Mouse (Mus musculus) ES-Bruce4 (cell line): ENCODE measurements around the gene Nxph4.

Source experiments
- CTCF ChIP-seq: IDR thresholded peaks from one replicate; pipeline ENCODE4 v1.8.1; 2011; ENCODE audit warnings: low read depth, low read length
- EP300 ChIP-seq: IDR thresholded peaks from 2 replicates; pipeline ENCODE4 v1.6.1; 2011; ENCODE audit warnings: low read depth, low read length; ENCODE audit not compliant: insufficient read depth
- POLR2A ChIP-seq: IDR thresholded peaks from one replicate; pipeline ENCODE4 v1.8.1; 2011; ENCODE audit warnings: low read length; ENCODE audit not compliant: insufficient read depth

DNA sequence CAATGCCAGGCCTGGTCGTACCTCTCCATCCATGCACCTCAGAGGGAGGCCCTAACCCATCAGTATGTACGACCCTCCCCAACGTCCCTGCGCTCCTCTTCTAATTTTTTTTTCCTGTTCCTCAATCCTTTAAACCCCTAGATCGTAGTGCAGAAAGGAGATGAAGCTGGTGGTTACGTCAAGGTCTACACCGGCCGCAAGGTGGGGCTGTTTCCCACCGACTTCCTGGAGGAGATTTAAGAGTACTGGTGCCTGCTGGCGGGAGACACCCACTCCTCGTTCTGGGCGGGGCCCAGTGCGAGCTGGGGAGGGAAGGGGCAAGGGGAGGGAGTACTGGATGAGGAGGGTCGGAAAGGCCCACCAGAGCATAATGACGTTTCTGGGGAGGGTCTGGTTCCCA lies 26.1 kb downstream of the Nxph4 start:
- no peak for TF ChIP-seq POLR2A
- TF ChIP-seq CTCF = peak; percentile 88
- 0 out of 2 replicates have a peak, but pooled peaks have one; percentile 32 for TF ChIP-seq EP300
